ENCODE assay signal across 7 mouse cellular contexts in the genomic region with DNA sequence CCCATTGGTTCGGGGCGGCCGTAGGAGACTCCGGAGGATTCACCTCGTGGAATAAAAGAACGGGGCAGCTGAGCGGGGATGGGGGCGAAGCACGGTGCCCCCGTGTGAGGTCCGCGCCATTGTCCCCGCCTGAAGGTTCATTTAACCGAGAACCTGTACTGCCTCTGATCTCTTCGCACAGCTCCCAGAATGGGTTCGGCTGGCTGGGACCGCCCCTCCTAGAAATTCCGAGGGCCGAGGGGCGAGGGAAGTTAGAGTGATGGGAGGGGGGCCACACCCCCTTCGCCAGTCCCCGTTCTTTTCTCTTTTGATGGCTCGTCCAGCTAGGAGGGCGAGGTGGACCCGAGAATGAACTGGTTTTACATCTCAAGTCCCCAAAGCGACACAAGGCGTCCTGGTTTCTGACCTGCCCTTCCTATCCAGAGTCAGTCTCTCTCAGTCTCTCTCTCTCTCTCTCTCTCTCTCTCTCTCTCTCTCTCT. TPM values are rescaled to one million over a fixed set of nuclear protein-coding genes. Genes with fewer than 3 reads are reported as not detected.
DNase-seq lines count a peak whose midpoint lies in the region; ATAC-seq and TF ChIP-seq lines count a peak whose summit lies in the region.

No protein-coding gene starts in this region.

- H3K4me2 ChIP-seq in forebrain, embryonic 16.5 days (ENCODE audit: low read length), result no peak overlapping the region

- ATAC-seq in forebrain, embryonic 16.5 days, result no peak
- no peak for ATAC-seq in CD4-positive, CD25-positive, alpha-beta regulatory T cell, adult 4 months

- no peak overlapping the region for H3K9ac ChIP-seq in forebrain, embryonic 16.5 days (replicated peaks; ENCODE audit: low read depth, low read length)

- H3K9me3 ChIP-seq in forebrain, embryonic 16.5 days (ENCODE audit: control insufficient read depth, low read length), result no peaks in the 10 kb centered on the region
- H3K9me3 ChIP-seq in midbrain, embryonic 10.5 days (replicated peaks), result no peaks in the 10 kb centered on the region

- H3K4me1 ChIP-seq in testis, adult 2 months (ENCODE audit: control insufficient read depth, insufficient read depth, low read length), result peaks cover 14% of the 10 kb centered on the region
- H3K4me1 ChIP-seq in forebrain, embryonic 16.5 days (replicated peaks; ENCODE audit: control insufficient read depth, insufficient read depth, low read length), result peaks cover 10% of the 10 kb centered on the region
- H3K4me1 ChIP-seq in midbrain, embryonic 10.5 days, result peaks cover 53% of the 10 kb centered on the region

- H3K27ac ChIP-seq in testis, adult 2 months (ENCODE audit: control insufficient read depth, insufficient read depth, low read depth, low read length), result no peak overlapping the region
- no peak overlapping the region for H3K27ac ChIP-seq in forebrain, embryonic 16.5 days (ENCODE audit: low read length)
- H3K27ac ChIP-seq in midbrain, embryonic 10.5 days (replicated peaks), result peak overlapping the region; percentile 85

- no peak for DNase-seq in testis, postnatal 14 days (ENCODE audit: low spot score)
- peak; percentile 83 for DNase-seq in midbrain, embryonic 10.5 days (ENCODE audit: low spot score)
- no peak for DNase-seq in urinary bladder, postnatal 4 days (ENCODE audit: low spot score in 2 of 2)
- DNase-seq in right cerebral cortex, postnatal 25 days, result no peak

- no peak for TF ChIP-seq POLR2A in testis, adult 2 months (IDR thresholded peaks at IDR 0.05; ENCODE audit: control insufficient read depth, low read depth, low read length)

- no peaks in the 10 kb centered on the region for H3K36me3 ChIP-seq in testis, adult 2 months (ENCODE audit: control insufficient read depth, insufficient read depth, low read length)
- no peaks in the 10 kb centered on the region for H3K36me3 ChIP-seq in forebrain, embryonic 16.5 days (ENCODE audit: control insufficient read depth, insufficient read depth)
- H3K36me3 ChIP-seq in midbrain, embryonic 10.5 days, result no peaks in the 10 kb centered on the region

- under 1% methylated on average over 27 of the region's 27 CpGs for WGBS in forebrain, embryonic 16.5 days
- WGBS in midbrain, embryonic 10.5 days, result under 1% methylated on average over 27 of the region's 27 CpGs

- TF ChIP-seq CTCF in testis, adult 2 months (IDR thresholded peaks at IDR 0.05; ENCODE audit: control insufficient read depth, insufficient read depth, insufficient replicate concordance, low read depth, low read length), result no peak

- peaks cover 9% of the 10 kb centered on the region for H3K27me3 ChIP-seq in testis, adult 2 months (ENCODE audit: control insufficient read depth, insufficient read depth, low read length)
- peaks cover 74% of the 10 kb centered on the region for H3K27me3 ChIP-seq in forebrain, embryonic 16.5 days (replicated peaks; ENCODE audit: control insufficient read depth, insufficient read depth, low read length)
- peaks cover 100% of the 10 kb centered on the region for H3K27me3 ChIP-seq in midbrain, embryonic 10.5 days (ENCODE audit: low read depth, poor library complexity, severe bottlenecking)

- H3K4me3 ChIP-seq in testis, adult 2 months (ENCODE audit: control insufficient read depth, low read depth, low read length), result peak overlapping the region; percentile 8
- 0 out of 2 replicates have a peak overlapping the region, but pooled peaks have one; percentile 10 for H3K4me3 ChIP-seq in forebrain, embryonic 16.5 days (replicated peaks; ENCODE audit: low read length)
- peak overlapping the region; percentile 60 for H3K4me3 ChIP-seq in midbrain, embryonic 10.5 days

RNA-seq across cellular contexts. Expression of a gene that starts 12.4 kb away (rescaled TPM):
- not detected in 2 replicates for polyA plus RNA-seq in testis, adult 2 months (2012; rRNA removed)
- polyA plus RNA-seq in forebrain, embryonic 16.5 days (2015; fragmentation: Nextera tagmentation; extraction: Ambion mirVana), result 0.60 and 1.3 TPM in 2 replicates
- polyA plus RNA-seq in midbrain, embryonic 10.5 days (2016; fragmentation: Nextera tagmentation; extraction: Ambion mirVana), result 1.1 and 1.2 TPM in 2 replicates
- 1 to 10 TPM in 1 of 2 experiments, not detected in 1; 3.3 TPM for polyA plus RNA-seq in CD4-positive, CD25-positive, alpha-beta regulatory T cell, adult 4 months (2017; shearing (Covaris generic))

Comparison
In these comparisons a context has a peak if more than half of its experiments do, and no peak if none do; other contexts are left out.
1. H3K4me3 ChIP-seq: peak in every context shown above with its lines; median percentile 60 in midbrain, embryonic 10.5 days; 10 in forebrain, embryonic 16.5 days; 8 in testis, adult 2 months.